Mouse (Mus musculus): ENCODE data around the gene Atp2a1. TPM values are rescaled to one million over a fixed set of nuclear protein-coding genes. Genes with fewer than 3 reads are reported as not detected.

The Atp2a1 gene
- polyA plus RNA-seq, 1 experiment: 0.25 TPM

DNA sequence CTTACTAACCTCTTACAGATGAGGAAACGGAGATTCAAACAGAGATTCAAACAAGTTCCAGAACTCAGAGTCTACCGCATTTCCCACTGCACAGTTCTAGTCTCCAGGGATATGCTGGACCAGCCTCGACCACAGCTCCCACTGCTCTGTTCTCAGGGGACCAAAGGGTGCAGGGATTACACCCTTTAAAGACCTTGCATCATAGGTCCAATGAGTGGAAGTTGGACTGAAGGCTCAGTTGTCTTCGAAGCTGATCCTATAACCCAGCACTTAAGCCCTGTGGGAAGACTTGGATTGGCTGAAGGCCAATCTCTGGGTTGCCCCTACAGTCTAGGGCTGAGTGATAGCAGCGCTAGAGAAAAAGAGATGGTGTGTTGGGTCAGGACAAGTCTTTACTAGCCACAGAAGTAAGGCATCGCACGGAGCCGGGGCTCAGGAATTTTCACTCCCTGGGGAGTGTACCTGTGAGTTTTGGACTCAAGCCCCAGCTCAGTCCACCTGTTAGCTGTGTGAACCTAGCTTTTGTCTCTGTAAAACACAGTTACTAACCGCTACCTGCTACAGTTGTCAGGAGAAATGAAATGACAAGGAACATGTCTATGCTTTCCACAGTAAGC, 10.7 kb upstream of the Atp2a1 start:
- no peak for TF ChIP-seq CTCF (IDR thresholded peaks at IDR 0.05; ENCODE audit: low read depth, low read length)
- TF ChIP-seq POLR2A (IDR thresholded peaks at IDR 0.05; ENCODE audit: borderline replicate concordance, low read depth, low read length): no peak
- no peak overlapping the region for H3K27ac ChIP-seq (ENCODE audit: insufficient read depth, low read depth, low read length)
- peaks cover 17% of the 10 kb centered on the region for H3K4me1 ChIP-seq (ENCODE audit: control insufficient read depth, insufficient read depth, low read length)
- peak overlapping the region; percentile 94 for H3K4me3 ChIP-seq (ENCODE audit: insufficient read depth, low read length)

- Histone ChIP-seq H3K27ac (ENCODE audit: insufficient read depth, low read depth, low read length) (no peak overlapping the region), H3K4me1 (ENCODE audit: control insufficient read depth, insufficient read depth, low read length) (peaks cover 17% of the 10 kb centered on the region), H3K4me3 (ENCODE audit: insufficient read depth, low read length) (no peak overlapping the region)
- TF ChIP-seq POLR2A (IDR thresholded peaks at IDR 0.05; ENCODE audit: borderline replicate concordance, low read depth, low read length) (no peak), CTCF (IDR thresholded peaks at IDR 0.05; ENCODE audit: low read depth, low read length) (no peak)
These were observed 9.8 kb upstream of the Atp2a1 start for GRCm38 (mm10) chr7:126472713-126473112.

GRCm38 (mm10) chr7:126472306-126472705, 9.4 kb upstream of the Atp2a1 start:
- Histone ChIP-seq H3K27ac (ENCODE audit: insufficient read depth, low read depth, low read length) (no peak overlapping the region), H3K4me3 (ENCODE audit: insufficient read depth, low read length) (no peak overlapping the region), H3K4me1 (ENCODE audit: control insufficient read depth, insufficient read depth, low read length) (peaks cover 17% of the 10 kb centered on the region)
- no peak for TF ChIP-seq POLR2A (IDR thresholded peaks at IDR 0.05; ENCODE audit: borderline replicate concordance, low read depth, low read length)
- TF ChIP-seq CTCF (IDR thresholded peaks at IDR 0.05; ENCODE audit: low read depth, low read length): no peak

GRCm38 (mm10) chr7:126471853-126472252, 8.9 kb upstream of the Atp2a1 start:
- H3K27ac ChIP-seq (ENCODE audit: insufficient read depth, low read depth, low read length): no peak overlapping the region
- no peak overlapping the region for H3K4me3 ChIP-seq (ENCODE audit: insufficient read depth, low read length)
- TF ChIP-seq CTCF (IDR thresholded peaks at IDR 0.05; ENCODE audit: low read depth, low read length): no peak
- peaks cover 17% of the 10 kb centered on the region for H3K4me1 ChIP-seq (ENCODE audit: control insufficient read depth, insufficient read depth, low read length)

DNA sequence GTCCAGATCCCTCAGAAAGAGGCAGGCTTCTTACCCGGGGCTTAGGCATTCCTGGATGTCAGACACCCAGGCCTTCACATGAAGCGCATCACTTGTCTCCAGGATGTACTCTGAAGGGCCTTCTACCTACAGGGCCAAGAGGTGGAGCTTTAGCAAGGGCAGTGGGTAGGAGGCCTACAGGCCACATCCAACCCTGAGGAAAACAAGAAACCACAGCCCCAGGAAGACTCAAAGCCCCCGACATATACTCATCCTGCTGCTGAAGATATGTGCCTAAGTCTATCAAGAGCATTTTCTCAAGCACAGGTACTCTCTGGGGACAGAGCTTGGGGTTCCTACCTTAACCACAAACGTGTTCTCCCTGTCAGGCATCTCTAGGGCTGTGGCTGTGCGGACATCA, 8.5 kb upstream of the Atp2a1 start:
- TF ChIP-seq POLR2A (IDR thresholded peaks at IDR 0.05; ENCODE audit: borderline replicate concordance, low read depth, low read length): no peak
- TF ChIP-seq CTCF (IDR thresholded peaks at IDR 0.05; ENCODE audit: low read depth, low read length): no peak
- Histone ChIP-seq H3K4me3 (ENCODE audit: insufficient read depth, low read length) (no peak overlapping the region), H3K4me1 (ENCODE audit: control insufficient read depth, insufficient read depth, low read length) (peaks cover 17% of the 10 kb centered on the region), H3K27ac (ENCODE audit: insufficient read depth, low read depth, low read length) (no peak overlapping the region)

GRCm38 (mm10) chr7:126470077-126470476, 7.2 kb upstream of the Atp2a1 start:
- no peak for TF ChIP-seq CTCF (IDR thresholded peaks at IDR 0.05; ENCODE audit: low read depth, low read length)
- no peak for TF ChIP-seq POLR2A (IDR thresholded peaks at IDR 0.05; ENCODE audit: borderline replicate concordance, low read depth, low read length)
- no peak overlapping the region for H3K27ac ChIP-seq (ENCODE audit: insufficient read depth, low read depth, low read length)
- no peak overlapping the region for H3K4me3 ChIP-seq (ENCODE audit: insufficient read depth, low read length)
- peaks cover 15% of the 10 kb centered on the region; the same call in 1 of the 2 replicates for H3K4me1 ChIP-seq (ENCODE audit: control insufficient read depth, insufficient read depth, low read length)

DNA sequence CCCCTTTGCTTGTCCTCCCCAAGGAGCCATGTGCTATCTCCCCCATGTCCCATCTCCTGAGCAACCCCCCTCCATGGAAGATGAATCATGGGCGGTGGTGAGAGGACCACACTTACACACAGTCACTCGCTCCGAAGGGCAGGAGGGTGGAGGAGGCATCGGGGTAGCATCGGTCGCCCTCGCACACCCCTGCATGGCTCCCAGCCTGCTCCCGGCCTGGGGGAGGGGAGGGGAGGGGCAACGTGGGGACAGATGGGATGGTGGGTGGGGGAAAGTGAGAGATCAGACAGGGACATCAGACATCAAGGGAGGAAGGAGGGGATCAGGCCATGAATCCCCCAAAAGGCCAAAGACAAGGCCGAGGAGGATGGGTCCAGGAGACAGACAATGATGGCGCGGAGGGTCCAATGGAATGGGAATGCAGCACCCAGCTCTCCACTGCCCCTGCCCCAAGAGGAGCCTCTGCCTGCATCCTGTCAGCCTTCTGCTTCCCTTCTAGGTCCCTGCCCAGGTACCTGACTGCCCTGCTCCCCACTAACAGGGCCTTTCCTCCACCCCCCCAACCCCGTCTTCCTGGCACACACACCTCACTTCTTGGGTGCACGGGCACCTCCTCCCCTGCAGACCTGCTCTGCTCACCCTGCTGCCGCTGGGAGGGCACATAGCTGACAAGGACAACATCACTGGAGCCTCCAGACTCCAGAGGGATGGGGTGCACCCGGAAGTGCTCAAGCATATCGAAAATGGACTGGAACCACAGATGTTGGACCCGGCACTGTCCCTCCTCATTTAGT, 5.1 kb upstream of the Atp2a1 start:
- no peak for TF ChIP-seq POLR2A (IDR thresholded peaks at IDR 0.05; ENCODE audit: borderline replicate concordance, low read depth, low read length)
- no peak for TF ChIP-seq CTCF (IDR thresholded peaks at IDR 0.05; ENCODE audit: low read depth, low read length)
- Histone ChIP-seq H3K4me1 (ENCODE audit: control insufficient read depth, insufficient read depth, low read length) (peaks cover 13% of the 10 kb centered on the region), H3K27ac (ENCODE audit: insufficient read depth, low read depth, low read length) (no peak overlapping the region), H3K4me3 (ENCODE audit: insufficient read depth, low read length) (no peak overlapping the region)

GRCm38 (mm10) chr7:126467271-126467670, 4.4 kb upstream of the Atp2a1 start:
- TF ChIP-seq POLR2A (IDR thresholded peaks at IDR 0.05; ENCODE audit: borderline replicate concordance, low read depth, low read length) (no peak), CTCF (IDR thresholded peaks at IDR 0.05; ENCODE audit: low read depth, low read length) (peak; percentile 65)
- H3K4me3 ChIP-seq (ENCODE audit: insufficient read depth, low read length): no peak overlapping the region
- peaks cover 13% of the 10 kb centered on the region for H3K4me1 ChIP-seq (ENCODE audit: control insufficient read depth, insufficient read depth, low read length)

GRCm38 (mm10) chr7:126466707-126467106, 3.8 kb upstream of the Atp2a1 start:
- no peak for TF ChIP-seq POLR2A (IDR thresholded peaks at IDR 0.05; ENCODE audit: borderline replicate concordance, low read depth, low read length)
- TF ChIP-seq CTCF (IDR thresholded peaks at IDR 0.05; ENCODE audit: low read depth, low read length): no peak
- H3K4me3 ChIP-seq (ENCODE audit: insufficient read depth, low read length): no peak overlapping the region
- H3K4me1 ChIP-seq (ENCODE audit: control insufficient read depth, insufficient read depth, low read length): peaks cover 13% of the 10 kb centered on the region
- H3K27ac ChIP-seq (ENCODE audit: insufficient read depth, low read depth, low read length): no peak overlapping the region

More at GRCm38 (mm10) chr7:126467271-126467670, 4.4 kb upstream of the Atp2a1 start:
- no peak overlapping the region for H3K27ac ChIP-seq (ENCODE audit: insufficient read depth, low read depth, low read length)

DNA sequence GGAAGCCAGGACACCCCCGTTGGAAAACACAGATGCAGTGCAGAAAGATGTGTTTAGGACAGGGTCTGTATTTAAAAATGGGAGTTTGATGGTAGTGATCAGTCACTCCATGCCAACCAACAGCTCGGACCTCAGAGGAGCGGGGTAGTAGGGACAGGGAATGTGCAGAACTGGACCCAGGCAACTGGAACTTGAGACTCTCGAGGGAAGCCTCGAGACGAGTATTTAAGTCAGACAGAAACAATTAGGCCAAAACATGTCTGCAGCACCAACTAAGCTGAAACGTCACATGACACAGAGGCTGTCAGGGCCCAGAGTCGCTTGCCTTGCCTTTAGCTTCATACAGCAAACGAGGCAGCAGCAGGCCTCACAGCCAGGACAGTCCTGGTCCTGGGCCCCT, 3.2 kb upstream of the Atp2a1 start:
- H3K4me1 ChIP-seq (ENCODE audit: control insufficient read depth, insufficient read depth, low read length): peaks cover 13% of the 10 kb centered on the region
- H3K4me3 ChIP-seq (ENCODE audit: insufficient read depth, low read length): no peak overlapping the region
- TF ChIP-seq CTCF (IDR thresholded peaks at IDR 0.05; ENCODE audit: low read depth, low read length) (no peak), POLR2A (IDR thresholded peaks at IDR 0.05; ENCODE audit: borderline replicate concordance, low read depth, low read length) (no peak)
- no peak overlapping the region for H3K27ac ChIP-seq (ENCODE audit: insufficient read depth, low read depth, low read length)
